Mouse (Mus musculus) heart, postnatal 4 days (tissue): ENCODE data around the gene 1700017B05Rik. TPM values are rescaled to one million over a fixed set of nuclear protein-coding genes. Genes with fewer than 3 reads are reported as not detected.
A peak's percentile ranks its signal among the peaks of the same experiment; 100 is the strongest.

ENCODE experiments used
- DNase-seq: peaks from one replicate; pipeline ENCODE4 v3.0.0; 2021
- total RNA-seq, 2 experiments: library from RNA; stranded (reverse); gene quantifications; 2 replicates each; pipeline ENCODE4 v1.2.3; 2021

1700017B05Rik gene
- total RNA-seq, 2 experiments from 2014 or later, result 21.6 to 26.6 TPM

DNA sequence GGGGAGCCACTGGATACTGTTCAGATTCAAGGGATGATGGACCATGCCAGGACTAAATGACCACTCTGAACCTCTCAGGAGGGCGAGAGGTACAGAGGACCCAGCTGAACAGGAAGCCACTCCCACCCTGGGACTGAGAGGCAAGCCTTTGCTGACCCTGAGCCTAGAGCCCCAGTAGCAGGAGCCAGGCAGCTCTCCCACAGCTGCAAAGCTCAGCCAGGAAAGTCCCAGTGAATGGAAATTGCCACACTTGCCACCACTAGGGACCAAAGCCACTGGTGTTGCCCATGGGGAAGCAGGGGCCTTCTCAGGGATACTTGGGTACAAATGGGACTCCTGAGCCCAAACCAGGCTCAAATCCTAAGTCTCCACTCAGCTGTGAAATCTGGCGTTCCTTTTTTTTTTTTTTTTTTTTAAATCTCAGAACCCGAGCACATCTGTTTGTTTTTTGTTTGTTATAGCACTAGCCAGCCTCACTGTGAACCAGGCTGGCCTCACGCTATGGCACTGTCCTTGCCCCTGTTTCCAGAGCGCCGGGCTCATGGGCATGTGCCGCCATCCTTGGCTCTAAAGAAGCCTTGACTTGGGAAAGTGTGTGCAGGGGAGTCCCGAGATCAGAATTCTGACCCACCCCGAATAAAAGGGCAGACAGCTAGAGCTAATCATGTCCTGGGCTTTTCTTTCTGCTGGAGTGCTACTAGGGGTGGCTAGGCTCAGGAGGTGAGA, 9.6 kb upstream of the 1700017B05Rik start:
- DNase-seq, result no peak

DNA sequence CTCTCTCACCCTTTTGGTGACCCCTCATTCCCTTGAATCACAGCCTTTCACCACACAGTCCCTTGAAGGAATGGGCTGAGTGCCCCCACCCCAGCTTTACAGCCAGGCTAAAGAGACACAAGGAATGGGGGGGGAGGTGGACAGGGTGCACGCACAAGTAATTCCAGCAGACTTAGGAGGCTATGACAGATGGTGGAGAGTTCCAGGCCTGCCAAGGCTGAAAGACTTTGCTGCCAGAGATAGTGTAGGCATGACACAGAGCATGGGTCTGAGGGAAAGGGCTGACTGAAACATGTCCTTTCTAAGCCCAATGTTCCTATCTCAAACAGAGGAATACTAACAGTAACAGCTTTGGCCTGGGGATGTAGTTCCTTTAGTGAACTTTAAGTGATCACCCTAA, 8.7 kb upstream of the 1700017B05Rik start:
- DNase-seq, result no peak

DNA sequence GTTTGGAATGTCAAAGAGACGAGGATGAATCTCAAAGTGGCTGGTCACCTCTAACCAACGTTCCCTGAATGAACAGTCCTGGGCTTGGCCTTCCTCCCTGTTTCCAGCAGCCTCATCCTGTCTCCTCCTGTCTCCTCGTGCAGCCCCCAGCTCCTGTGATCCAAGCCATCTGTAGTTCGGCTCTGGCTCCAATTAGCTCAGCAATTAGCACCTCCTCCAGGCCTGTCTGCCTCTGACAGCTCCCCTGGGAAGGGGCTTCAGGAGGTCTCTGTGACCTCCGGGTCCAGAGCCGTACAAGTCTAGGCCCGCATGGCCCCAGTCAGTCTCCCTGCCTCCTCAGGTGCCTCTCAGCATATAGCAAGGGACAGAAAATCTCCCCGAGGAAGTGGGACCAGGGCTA, 8.0 kb upstream of the 1700017B05Rik start:
- DNase-seq, result no peak

DNA sequence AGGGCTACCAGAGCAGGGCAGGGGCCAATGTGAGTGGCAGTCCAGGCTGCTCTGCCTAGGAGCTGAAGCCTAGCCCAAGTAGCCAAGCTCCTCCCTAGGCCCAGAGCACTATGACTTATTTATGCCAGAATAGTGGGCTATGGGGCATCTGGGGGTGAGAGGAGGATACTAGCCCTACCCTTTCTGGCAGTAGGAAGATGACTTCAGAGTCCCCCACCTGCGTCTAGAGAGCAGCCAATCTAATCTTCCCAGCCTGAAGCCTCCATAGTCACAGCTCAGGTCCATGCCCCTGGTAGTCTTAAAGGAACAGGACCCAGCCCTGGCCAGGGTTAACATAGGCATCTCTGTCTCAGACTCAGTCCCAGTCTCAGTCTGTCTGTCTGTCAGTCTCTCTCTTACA, 7.0 kb upstream of the 1700017B05Rik start:
- DNase-seq, result no peak

DNA sequence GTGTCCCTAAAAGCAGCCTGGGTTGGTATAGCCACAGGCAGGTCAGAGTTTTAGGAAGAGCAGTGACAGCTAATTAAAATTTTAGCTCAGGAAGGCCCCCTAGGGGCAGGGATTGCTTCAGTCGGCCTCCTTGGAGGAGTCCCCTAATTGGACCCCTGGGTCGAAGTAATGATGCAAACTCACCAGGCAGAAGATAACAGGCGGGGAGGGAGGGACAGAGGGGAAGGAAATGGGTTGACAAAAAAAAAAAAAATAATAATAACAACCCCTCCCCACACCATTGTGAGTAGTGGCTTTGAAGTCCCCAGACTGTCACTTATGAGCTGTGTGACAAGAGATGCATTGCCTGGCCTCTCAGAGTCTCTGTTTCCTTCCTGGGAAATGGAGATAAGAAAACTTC, 6.2 kb upstream of the 1700017B05Rik start:
- no peak for DNase-seq

DNA sequence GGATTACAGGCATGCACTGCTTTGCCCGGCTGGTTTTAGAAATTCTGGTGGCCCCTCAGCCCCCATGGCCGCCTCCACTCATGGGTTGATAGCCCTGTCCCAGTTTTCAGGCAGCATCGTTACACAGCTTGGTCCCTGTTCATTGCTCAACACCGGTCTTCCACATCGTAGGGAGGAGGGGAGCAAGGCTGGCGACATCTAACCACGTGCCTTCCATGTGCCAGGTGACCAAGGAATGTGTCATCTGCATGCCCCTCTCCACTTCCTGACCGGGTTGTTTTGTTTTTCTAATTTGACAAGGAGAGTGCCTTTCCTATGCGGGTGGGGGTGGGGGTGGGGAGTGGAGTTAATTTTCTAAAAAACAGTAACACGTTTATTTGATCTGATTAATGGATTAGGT, 5.7 kb upstream of the 1700017B05Rik start:
- DNase-seq, result no peak

DNA sequence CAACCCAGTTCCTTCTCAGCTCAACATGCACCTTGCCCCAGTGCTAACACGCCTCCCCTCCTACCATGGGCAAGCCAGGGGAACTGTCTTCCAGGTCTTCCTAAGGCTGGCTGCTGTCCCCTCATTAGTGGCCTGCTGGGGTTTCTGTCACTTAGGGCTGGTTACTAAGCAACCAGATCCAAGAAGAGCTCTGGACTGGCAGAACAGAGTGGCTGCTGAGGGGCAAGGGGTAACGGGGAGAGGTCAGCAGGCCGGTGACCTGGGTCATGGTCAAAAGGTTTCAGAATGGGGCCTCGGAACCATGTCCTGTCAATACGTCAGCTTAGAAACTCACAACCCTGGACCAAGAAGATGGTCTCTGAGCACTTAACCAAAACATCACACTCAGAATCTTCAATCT, 5.0 kb upstream of the 1700017B05Rik start:
- DNase-seq, result no peak

DNA sequence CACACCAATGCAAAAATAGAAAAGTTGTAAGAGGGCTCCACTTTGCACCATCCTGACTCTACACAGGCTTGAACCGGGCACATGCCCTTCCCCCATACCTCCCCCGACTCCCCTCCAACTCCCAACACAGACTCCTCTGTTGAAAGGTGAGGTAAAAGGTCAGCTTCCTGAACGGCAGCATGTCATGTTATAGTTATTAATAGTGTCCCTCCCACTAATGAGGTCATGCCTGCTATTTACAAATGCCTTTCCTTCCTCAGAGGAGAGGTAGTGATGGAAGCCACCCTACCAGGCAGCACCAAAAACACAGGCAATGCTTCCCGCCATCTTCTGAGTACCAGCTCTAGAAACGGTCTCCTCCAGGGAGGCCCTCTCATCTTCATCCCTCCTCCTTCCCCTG, 2.7 kb upstream of the 1700017B05Rik start:
- no peak for DNase-seq

DNA sequence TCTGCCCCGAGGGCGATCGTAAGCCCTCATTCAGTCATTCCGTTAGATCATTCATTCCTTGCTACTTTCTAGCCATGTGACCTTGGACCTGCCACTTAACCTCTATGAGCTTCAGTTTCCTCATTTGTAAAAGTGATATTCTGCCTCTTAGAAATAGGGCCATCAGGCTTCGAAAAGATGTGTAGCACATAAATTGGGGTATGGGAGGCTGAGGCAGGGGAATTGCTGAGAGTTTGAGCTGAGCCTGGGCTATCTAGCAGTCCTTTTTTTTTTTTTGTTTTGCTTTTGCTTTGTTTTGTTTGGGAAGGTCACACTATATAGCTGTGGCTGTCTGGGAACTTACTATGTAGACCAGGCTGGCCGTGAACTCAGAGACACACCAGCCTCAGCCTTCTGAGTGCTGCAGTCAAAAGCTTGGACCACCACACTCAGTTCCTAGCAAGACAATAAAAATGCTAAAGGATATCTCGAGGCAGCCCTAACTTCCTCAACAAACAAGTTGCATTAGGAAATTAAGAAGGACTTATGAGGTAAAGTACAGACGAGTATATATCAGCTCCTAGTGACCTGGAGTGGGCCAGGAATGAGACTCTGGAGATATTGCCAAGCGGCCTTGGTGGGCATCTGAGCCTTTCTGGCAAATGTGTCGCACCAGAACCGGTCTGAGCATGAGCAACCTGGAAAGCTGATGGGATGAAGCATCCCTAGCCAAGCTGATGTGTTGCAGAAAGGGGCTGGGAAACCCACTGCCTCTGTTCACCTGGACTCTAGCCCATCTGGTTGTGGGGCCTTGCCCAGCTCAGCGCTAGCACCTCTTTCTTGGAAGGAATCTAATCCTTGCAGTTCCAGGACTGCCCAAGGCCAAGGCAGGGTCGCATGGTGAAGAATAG, 628 bp upstream of the 1700017B05Rik start:
- no peak for DNase-seq

DNA sequence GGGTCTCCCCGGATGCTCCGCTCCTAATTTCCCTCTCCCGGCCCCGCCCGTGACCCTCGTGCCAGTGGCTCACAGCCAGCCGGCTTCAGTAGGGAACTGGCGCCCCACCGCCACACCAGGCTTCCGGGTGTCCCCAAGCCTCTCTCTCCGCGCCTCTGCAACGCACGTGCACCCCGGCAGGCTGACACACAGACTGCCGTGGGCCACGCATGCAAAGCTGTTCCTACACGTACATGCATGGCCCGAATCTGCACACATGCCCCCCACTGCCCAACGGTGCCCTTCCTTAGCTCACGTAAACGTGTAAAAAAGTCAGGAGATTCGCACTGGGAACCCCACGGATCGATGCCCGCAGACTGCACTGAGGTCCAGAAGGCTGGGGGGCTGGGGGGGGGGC, 898 bp downstream of the 1700017B05Rik start:
- peak; percentile 73 for DNase-seq

DNA sequence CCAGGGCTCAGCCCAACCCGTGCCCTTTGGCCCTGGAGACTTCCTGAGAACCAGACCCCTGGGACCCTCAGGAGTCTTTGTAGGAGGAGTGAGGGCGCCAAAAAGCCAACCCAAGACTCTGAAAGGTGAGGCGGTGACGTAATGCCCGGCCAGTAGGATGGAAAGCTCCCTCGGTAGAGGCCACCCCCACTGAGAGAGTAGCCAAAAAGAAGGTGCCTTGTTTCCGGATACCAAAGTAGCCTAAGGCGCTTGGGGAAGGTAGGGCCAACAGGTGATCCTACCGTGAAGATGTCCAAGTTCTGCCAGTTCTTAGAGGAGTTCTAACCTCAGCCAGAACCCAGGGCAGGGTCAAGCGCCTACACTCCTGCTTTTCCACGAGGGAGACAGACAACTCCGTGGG, 1.5 kb downstream of the 1700017B05Rik start:
- DNase-seq, result no peak

DNA sequence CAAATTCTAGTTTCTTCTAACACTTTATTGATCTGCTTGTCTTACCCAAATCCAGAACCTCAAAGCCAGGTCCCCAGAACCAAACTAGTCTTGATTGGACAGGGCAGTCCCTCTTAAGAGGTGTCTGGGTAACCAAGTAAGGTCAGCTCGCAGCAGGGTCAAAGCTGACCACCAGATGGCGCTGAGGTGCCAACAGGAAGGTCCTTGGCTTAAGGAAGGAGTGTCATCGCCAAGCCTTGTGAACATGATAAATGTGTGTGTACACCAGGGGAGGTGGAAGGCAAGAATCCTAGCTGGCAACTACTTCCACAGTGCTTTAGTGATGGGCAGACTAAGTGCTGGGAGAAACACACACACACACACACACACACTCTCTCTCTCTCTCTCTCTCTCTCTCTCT, 2.7 kb downstream of the 1700017B05Rik start:
- DNase-seq, result peak; percentile 97

DNA sequence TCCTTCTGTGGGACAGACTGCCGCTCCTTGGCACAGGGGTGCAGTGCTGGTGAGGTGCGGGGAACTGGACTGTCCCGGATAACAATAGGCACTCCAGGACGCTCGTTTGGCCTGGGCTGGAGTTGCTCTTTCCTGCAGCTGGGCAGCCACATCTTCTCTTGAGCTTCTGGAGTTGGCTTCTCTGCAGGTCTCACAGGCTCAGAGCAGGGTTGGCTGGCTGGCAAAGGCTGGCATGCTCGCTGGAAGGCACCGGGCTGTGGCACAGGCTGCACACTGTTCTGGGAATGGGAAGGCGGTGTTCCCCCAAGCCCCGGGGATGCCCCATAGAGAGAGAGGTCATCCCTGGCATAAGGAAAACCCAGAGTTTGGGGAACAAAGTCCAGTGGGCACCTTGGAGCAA, 4.8 kb downstream of the 1700017B05Rik start:
- DNase-seq, result no peak

DNA sequence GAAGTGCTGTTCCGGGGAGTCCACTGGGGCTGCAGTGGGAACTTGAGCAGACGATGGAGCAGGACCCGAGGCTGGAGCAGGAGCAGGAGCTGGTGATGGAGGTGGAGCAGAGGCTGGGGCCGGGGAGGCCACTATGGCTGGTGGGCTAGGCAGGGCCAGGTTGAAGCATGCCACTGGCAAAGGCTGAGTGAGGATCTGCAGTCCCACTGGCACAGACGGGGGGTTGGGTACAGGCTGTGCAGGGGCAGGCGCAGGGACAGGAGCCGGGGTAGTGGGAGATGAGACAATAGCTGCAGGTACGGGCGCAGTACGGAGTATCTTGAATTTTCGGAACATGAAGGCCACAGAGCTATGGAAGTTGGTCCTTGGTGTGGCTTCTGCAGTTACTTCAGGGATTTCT, 5.6 kb downstream of the 1700017B05Rik start:
- DNase-seq, result no peak

DNA sequence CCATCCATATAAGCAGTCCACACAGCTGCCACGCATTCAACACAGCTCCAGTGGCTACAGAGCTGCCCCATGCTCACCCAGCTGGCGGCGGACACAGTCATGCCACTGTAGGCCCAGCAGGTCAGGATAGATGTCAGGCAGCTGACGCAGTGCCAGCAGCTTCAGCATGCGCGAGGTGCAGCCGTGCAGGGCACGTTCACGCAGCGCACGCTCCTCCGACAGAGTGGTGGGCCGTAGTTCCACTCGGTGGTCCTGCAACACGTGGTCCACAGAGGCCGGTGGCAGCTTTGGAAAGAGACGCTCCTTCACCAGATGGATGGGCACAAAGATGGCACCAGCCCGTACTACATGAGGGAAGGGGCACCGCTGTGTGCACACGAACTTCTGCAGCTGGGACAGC, 6.1 kb downstream of the 1700017B05Rik start:
- DNase-seq, result no peak

DNA sequence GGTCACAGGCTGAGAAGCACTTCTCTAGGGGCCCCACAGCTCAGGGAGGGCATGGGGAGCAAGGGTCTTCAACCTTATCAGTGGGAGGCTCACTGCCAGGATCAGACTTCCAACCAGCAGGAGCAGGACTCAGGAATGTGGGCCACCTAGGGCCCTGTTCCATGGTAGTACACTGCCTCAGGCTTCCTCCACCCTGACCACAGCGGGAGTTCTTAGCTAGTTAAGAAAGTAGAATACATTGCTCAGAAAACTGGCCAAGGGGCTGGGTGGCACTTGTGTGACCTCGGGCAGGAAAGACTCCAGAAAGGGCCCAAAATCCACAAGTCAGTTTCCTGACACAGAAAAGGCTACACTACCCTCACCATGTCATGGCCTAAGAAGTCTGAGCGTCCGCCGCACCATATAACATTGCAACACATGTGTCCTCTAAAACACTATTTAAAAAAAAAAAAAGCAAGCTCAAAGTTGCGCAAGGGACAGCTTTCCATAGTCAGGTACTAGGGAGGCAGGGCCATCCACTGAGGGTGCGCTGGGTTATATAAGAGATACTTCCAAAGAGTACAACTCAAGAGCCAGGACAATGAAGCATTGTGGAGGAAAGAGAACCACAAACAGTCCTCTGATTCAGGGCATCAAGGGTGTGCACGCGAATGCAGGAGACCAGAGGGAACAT, 7.5 kb downstream of the 1700017B05Rik start:
- no peak for DNase-seq

DNA sequence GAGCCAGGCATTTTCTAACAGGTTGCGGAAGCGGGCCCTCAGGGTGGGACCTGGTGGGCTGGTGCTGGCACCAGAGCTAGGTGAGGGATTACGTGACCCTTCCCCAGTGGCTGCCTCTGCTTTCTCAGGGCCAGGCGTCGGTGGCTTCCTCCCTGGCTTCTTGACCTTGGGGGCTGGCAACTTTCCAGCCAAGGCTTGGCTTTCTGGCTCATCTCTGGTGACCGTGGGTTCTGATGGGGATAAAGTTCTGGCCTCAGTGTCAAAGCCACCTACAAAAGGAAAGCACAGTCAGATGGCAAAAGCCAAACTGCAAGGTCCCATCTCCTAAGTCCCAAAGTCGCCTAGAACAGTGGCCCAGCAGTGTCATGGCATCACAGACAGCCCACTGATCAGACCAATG, 8.4 kb downstream of the 1700017B05Rik start:
- no peak for DNase-seq

DNA sequence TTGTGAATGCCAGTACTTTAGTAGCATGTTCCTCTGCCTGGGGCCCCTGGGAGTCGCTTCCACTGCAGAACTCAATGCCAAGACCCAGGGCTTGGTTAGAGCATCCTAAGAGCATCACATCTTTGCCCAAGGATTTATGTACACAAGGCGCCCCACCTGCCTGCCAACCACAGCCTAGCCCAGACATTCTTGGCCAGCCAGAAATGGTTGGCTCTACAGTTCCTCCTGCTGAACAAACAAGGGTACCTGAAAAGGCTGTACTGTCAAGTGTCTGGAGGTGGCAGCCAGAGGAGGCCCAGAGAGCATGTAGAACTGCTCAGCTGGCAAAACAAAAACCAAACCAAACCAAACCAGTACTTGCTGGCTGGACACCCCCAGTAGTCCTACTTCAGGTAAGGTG, 11.3 kb downstream of the 1700017B05Rik start:
- no peak for DNase-seq

DNA sequence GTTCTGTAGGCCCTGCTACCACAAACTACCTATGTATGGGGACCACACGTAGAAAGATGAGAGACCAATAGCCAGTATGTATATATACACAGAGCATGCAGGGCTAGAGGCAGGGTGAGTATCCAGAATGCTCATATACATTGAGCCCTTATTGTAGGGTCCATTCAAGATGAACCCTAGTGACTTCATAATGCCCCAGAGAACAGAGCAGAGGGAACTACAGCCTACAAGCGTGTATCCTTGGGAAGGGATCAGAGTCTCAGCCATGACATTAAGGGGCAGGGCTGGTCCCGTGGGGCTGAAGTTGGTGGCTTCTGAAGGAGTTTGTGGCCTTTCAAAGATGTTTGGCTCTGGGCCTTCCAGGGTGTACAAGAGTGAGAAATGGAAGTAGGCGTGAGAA, 12.4 kb downstream of the 1700017B05Rik start:
- DNase-seq, result no peak

DNA sequence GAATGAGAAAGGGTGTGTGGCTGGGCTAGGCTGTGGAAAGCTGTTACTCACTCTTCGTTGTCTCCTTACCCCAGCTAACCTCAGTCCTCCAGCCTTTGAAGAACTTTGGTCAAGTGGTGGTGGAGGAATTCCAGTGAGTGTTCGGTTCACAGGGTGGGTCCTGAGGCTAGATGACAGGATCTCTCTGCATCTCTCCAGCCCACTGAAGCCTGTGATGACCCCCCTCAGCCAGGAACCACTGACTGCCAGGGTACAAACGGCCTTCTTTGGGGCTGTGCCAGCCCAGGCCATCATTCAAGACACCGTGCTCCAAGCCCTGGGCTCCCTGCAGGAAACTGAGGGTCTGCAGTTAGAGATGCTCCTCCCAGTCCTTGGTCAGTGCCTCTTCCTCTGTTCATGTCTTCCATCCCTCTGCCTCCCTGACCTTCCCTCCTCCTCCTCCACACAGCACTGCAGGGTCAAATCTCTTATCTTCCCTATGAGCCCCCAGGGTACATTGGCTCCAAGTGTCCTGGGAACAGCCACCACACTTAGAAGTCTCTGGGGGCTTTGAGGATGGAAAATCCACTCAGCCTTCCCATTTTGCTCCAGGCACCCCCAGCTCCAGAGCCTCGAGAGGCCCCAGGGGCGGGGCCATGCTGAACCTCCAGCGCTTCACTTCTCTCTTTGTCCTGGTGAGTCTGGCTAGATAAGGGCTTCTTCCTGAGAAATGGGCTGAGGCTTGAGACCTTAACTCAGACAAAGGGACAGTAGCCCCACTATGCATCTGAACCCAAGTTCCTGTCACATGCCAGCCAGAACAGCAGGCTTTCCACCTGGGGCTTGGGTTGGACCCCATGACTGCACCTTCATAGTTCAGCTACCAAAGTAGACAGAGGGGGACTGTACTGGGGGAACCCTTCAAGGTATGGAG, 14.1 kb downstream of the 1700017B05Rik start:
- no peak for DNase-seq

DNA sequence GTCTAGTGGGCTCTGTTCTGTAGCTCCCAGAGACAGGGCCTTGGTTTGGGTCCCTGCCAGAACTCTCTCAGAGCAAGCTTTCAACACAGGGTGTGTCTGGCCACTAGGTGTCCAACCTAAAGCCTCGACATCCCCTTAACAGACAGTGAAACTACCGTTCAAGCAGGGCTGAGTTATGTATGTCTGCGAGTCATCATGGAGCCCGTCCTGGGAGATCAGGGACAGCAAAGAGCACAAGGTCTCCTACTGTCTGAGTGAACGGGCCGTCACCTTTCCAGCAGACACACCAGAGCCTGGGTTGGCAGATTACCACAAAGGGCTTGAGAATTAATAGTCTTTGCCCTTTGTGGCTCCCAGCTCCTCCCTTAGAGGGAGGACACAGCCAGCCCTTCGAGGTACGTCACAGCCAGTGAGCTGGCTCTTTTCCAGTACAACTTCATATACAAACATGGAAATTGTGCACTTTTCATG, 15.2 kb downstream of the 1700017B05Rik start:
- DNase-seq, result no peak

DNA sequence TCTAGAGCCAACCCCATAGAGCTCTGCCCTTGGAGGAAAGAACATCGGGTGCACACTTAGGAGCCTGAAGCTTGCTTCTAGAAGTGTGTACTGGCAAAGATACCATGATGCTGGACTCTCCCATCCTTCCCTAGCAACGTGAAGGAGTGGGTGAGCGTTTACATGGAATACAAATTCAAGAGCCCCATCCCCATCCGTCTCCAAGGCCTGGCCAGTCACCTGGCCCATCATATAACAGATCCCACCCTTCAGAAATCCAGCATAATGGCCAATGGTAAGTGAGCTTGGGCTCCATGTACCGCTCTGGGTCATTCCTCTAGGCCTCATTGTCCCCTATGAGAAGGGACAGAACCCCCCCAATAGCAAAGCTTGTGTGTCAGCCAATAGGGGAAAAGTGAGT, 15.9 kb downstream of the 1700017B05Rik start:
- no peak for DNase-seq
